Mouse (Mus musculus) heart, adult 8-10 months (tissue): ENCODE data around the gene 3300002I08Rik. TPM values are rescaled to one million over a fixed set of nuclear protein-coding genes. Genes with fewer than 3 reads are reported as not detected.
"Not testable (repeated sequence)": the region's sequence is repeated elsewhere in the genome, so short reads cannot be mapped to it uniquely, and the experiment has no call there.

Experiments
- DNase-seq: peaks from one replicate; pipeline ENCODE4 v3.0.0; 2022; ENCODE audit warnings: low spot score
- total RNA-seq, 4 experiments: library from RNA; stranded (reverse); gene quantifications; 2 replicates each; pipeline ENCODE4 v1.2.4; 2022

Gene 3300002I08Rik
- total RNA-seq = 1 to 10 TPM; 2.1 to 3.1 (median 2.5) TPM

DNA sequence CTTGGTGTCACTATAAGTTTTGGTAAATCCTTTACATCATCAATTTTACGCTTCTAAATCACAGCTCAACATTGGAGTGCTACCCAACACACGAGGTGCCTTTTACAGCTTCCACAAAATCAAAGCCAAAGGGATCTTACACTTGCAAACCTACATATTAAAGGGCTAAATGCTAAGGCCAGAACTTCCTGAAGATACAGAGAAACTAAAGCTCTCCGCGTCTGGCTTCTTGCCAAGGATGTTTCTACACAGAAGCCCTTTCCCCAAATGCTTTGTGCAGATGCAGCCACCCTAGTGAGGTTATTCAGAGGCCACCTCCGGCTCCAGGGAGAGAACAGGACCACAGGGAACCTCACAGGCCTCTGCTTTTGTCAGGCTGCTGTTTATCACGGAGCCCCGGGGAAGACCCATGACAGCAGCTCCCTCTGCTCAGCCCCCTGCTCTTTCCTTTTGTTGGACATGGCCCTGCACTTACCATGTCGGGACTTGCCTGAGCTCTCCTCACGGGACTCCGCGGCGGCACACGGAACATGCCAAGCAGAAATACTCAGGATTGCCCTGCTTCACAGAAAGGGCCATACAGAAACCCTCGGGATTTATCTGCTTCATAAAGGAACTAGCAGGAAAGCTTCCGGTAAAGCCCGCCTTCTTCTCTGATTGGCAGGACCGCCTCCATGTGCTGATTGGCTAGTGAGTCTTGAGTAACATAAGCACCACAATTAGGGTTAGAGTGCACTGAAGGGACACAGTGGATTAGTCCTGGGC lies at the start of gene 3300002I08Rik:
TSS of gene 3300002I08Rik (minus strand) at position 653 of the 765 bp plus-strand sequence.
- peak; percentile 92 for DNase-seq

DNA sequence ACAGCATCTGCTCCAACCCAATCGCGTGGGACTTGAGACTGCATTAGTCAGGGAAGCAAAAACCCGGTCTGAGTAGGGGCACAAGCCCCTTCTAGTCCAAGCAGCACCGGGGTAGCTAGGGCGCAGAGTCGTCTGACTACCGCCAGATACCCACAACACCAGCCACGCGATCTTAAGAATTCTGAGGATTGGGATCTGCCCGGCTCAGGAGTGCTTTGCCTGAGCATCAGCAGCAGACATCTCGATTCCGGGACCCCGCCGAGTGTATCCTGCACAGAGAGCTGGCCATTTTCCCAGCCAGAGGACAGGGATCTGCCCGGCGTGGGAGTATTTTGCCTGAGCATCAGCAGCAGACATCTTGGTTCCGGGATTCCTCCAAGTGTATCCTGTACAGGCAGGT lies 49.6 kb upstream of the 3300002I08Rik start:
- not testable (repeated sequence) for DNase-seq

DNA sequence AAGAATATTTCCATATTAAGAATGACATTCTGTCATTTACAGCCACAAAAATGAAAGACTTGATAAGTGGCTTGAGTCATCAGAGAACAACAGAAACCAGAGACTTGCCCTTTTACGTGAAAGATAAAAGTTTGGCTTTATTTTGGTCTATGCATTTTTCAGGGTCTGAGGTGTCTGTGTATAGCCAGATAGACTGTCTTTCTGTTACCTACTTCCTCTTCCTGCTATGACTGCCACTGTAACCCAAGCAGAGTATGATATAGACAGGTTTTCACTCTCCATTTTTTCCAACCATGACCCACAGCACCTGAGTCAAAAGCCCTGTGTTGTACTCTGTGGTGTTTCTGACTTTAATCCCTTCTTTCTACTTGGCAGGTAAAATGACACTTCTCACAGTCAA lies 27.6 kb upstream of the 3300002I08Rik start:
- no peak for DNase-seq

DNA sequence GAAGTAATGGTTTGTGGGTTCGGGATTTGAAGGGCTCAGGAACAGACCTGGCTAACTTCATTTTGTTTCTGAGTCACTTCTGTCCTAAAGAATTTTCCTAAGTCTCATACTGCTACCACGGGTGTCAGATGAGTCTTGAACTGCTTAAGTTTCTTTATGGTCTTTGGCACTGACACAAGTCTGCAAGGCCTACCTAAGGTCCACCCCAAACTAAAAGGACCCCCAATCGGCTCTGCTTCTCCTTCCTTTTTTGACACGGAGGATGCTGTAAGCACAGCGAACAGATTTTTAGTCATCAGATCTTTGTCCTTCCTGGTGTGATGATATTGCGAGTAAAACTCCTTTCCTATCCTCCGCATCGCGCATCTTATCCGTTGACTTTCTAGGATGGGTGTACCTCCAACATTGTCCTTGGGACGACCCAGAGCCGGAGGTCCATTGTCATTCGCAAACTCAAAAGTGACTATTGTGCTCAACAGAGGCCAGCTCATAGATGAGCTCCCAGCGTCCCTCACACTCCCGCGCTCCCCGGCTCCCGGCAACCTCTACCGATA lies 23.1 kb upstream of the 3300002I08Rik start:
- not testable (repeated sequence) for DNase-seq

- DNase-seq = no peak
Measured at GRCm38 (mm10) chr2:150362878-150363229, 289 bp upstream of the 3300002I08Rik start.

GRCm38 (mm10) chr2:150357136-150357535 lies 5.4 kb downstream of the 3300002I08Rik start:
- DNase-seq = not testable (repeated sequence)

DNA sequence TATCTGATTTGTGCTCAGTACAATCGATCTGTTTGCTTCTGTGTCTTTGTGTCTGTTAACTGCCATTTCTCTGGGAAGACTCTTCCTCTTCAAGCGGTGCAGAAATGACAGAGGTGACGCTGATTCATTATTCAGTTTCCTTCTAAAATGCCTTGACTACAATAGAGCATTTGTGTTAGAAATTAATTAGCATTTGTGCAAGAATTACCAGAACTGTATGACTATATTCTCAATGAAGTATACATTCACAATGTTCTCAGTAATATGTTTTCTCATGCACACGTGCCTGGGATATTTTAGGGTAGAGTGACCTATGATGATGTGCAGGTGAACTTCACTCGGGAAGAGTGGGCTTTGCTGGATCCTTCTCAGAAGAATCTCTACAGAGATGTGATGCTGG lies 39.2 kb downstream of the 3300002I08Rik start, which contains the start of gene Gm10130:
TSS of gene Gm10130 (plus strand) at position 301 of the 400 bp plus-strand sequence.
- DNase-seq = no peak

GRCm38 (mm10) chr2:150318973-150319372 lies 43.6 kb downstream of the 3300002I08Rik start:
- no peak for DNase-seq

DNA sequence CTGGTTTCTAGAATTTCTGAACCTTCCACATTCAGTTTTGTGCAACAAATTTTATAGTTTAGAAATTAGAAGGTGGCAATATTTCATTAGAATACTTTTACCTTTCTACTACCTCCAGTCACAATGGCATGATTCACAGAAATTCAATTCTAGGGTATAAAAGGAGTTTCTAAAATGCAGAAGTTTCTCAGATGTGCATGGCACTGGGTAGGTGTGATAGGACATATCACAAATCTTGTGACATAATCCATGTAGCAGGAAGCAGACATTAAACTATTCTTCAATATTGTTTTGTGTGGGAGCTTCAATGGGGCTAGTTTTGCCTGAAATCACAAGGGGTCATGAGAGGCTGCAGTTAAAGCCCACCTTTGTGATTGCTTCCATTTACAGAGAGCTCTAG lies 46.4 kb downstream of the 3300002I08Rik start:
- no peak for DNase-seq

- peak; percentile 95 for DNase-seq
Measured at GRCm38 (mm10) chr2:150310952-150311884, 51.3 kb downstream of the 3300002I08Rik start.

DNA sequence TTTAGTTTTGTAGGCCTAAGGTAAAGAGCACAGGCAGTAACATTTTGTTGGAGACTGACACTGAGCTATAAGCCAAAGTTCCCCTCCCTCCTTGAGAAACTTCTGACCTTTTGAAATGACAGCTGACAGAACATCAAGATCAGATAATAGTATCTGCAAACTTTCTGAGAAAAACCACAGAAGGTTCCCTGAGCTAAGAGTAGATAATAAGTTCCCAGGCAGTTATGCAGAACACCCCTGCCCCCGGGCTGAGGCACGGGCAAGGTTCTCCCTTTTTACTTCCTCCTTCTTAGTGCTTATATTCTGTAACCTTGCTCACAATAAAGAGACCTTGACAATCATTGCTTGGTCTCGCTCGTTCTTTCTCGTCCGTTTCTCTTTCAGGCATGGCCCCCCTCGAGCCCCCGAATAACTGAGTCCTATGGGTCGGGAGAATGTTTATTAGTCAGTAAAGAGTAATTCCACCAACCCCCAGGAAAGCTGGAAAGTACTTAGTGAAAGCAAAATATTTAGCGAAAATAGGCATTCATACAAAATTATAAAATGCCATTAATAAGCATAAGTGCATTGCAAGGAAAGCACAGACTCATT lies 55.3 kb downstream of the 3300002I08Rik start:
- no peak for DNase-seq

- peak; percentile 9 for DNase-seq
Measured at GRCm38 (mm10) chr2:150299096-150299495, 63.5 kb downstream of the 3300002I08Rik start.

DNA sequence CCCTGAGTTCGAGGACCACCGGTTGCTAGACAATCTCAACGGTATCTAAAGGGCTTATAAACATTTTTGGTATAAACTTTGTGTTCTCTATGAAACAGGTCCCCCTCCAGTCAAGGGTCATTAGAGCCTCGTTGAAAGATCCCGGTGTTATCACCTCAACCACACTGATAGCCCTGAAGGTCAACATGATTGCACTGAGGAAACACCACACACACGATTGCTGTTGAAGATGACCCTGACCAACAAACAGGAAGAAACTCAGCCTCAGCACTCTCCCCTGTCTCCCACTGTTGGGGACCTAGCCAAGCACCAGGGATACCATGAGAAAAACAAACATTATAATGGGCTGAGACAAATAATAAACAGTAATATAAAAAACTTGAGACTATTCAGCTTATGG lies 68.9 kb downstream of the 3300002I08Rik start:
- DNase-seq = no peak

Other genes with a start within 250 kb of the 3300002I08Rik start
- gene Zfp120, start 226.1 kb downstream of the 3300002I08Rik start, total RNA-seq = 1 to 10 TPM; 5.2 to 6.2 (median 5.7) TPM
- not detected for gene Gm10770, start 183.1 kb downstream of the 3300002I08Rik start, total RNA-seq
- under 1 TPM in 1 of 4 experiments, not detected in 3; 0.22 TPM for gene Gm14139, start 181.0 kb downstream of the 3300002I08Rik start, total RNA-seq
- 1 to 10 TPM; 1.8 to 2.7 (median 2.4) TPM for gene Zfp937, start 144.7 kb downstream of the 3300002I08Rik start, total RNA-seq
- 1 to 10 TPM; 1.7 to 2.2 (median 2.0) TPM for gene Gm21994, start 107.2 kb downstream of the 3300002I08Rik start, total RNA-seq
- under 1 TPM in 2 of 4 experiments, not detected in 2; 0.11 to 0.16 TPM for gene Gm14124, start 105.2 kb downstream of the 3300002I08Rik start, total RNA-seq
- 1 to 10 TPM; 1.2 to 4.7 (median 1.4) TPM for gene Gm10130, start 39.1 kb downstream of the 3300002I08Rik start, total RNA-seq
- gene Zfp442, start 88.7 kb upstream of the 3300002I08Rik start, total RNA-seq = 1 to 10 TPM; 6.4 to 8.4 (median 7.9) TPM
- gene Zfp345, start 122.3 kb upstream of the 3300002I08Rik start, total RNA-seq = under 1 TPM; 0.16 to 0.53 (median 0.37) TPM
- gene Cst7, start 207.7 kb upstream of the 3300002I08Rik start, total RNA-seq = not detected
- gene Apmap, start 245.8 kb upstream of the 3300002I08Rik start, total RNA-seq = 10 to 100 TPM; 46.6 to 68.1 (median 52.7) TPM